Mouse (Mus musculus): ENCODE measurements at regions not wholly inside any gene's neighbourhood (a gene's known extent, or its start where the extent isn't known, plus 50 kb on each side); places are given as distances from the start of the nearest gene placed in this dataset.

- Histone ChIP-seq H3K27me3 (ENCODE audit: control insufficient read depth, insufficient read depth, low read length) (no peaks in the 10 kb centered on the region), H3K27ac (ENCODE audit: low read depth, low read length) (no peak overlapping the region), H3K4me2 (replicated peaks; ENCODE audit: low read depth, low read length) (no peak overlapping the region), H3K4me1 (replicated peaks; ENCODE audit: control insufficient read depth, insufficient read depth, low read length) (no peaks in the 10 kb centered on the region), H3K9ac (ENCODE audit: low read depth, low read length) (no peak overlapping the region), H3K36me3 (ENCODE audit: control insufficient read depth, insufficient read depth, low read length) (no peaks in the 10 kb centered on the region), H3K9me3 (ENCODE audit: control insufficient read depth, low read length) (no peaks in the 10 kb centered on the region), H3K4me3 (ENCODE audit: low read depth, low read length) (no peak overlapping the region)
- ATAC-seq (ENCODE audit: low FRiP score), result peak; percentile 60; the same call in 1 of the 2 replicates
- DNase-seq (ENCODE audit: low spot score), result peak; percentile 89
- 14% methylated on average over 13 of the region's 13 CpGs for WGBS
Measured at GRCm38 (mm10) chr10:83819266-83819949, 96.7 kb downstream of the 1500009L16Rik start.

- ATAC-seq (ENCODE audit: low FRiP score), result no peak
Measured at GRCm38 (mm10) chr10:83819950-83820275, 97.2 kb downstream of the 1500009L16Rik start.

DNA sequence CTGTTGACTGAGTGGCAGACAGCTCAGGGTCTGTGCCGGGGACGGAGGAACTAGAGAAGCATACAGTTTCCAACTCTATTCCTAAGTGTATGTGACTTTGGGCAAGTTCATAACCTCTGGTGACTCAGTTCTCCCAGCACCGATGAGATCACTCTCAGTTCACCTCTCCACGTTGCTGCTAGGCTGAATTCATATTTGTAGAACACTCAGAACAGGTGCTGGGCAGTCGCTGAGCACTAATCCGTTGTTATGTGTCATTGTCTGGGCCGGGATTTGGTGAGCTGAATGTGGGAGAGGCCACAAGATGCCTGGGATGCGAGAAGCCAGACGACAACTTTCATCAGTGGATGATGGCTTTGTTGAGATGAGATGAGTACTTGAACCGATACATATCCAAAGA, 98.4 kb downstream of the 1500009L16Rik start:
- Histone ChIP-seq H3K9ac (ENCODE audit: low read depth, low read length) (no peak overlapping the region), H3K4me1 (replicated peaks; ENCODE audit: control insufficient read depth, insufficient read depth, low read length) (no peaks in the 10 kb centered on the region), H3K27me3 (ENCODE audit: control insufficient read depth, insufficient read depth, low read length) (no peaks in the 10 kb centered on the region), H3K36me3 (ENCODE audit: control insufficient read depth, insufficient read depth, low read length) (no peaks in the 10 kb centered on the region), H3K9me3 (ENCODE audit: control insufficient read depth, low read length) (no peaks in the 10 kb centered on the region), H3K4me3 (ENCODE audit: low read depth, low read length) (no peak overlapping the region), H3K4me2 (replicated peaks; ENCODE audit: low read depth, low read length) (no peak overlapping the region), H3K27ac (ENCODE audit: low read depth, low read length) (no peak overlapping the region)
- WGBS, result 82% methylated on average over 10 of the region's 10 CpGs
- DNase-seq (ENCODE audit: low spot score) (no peak), ATAC-seq (ENCODE audit: low FRiP score) (no peak)

More at GRCm38 (mm10) chr10:83819950-83820275, 97.2 kb downstream of the 1500009L16Rik start:
- Histone ChIP-seq H3K4me2 (replicated peaks; ENCODE audit: low read depth, low read length) (no peak overlapping the region), H3K4me3 (ENCODE audit: low read depth, low read length) (no peak overlapping the region), H3K36me3 (ENCODE audit: control insufficient read depth, insufficient read depth, low read length) (no peaks in the 10 kb centered on the region), H3K9me3 (ENCODE audit: control insufficient read depth, low read length) (no peaks in the 10 kb centered on the region), H3K27ac (ENCODE audit: low read depth, low read length) (no peak overlapping the region), H3K9ac (ENCODE audit: low read depth, low read length) (no peak overlapping the region), H3K27me3 (ENCODE audit: control insufficient read depth, insufficient read depth, low read length) (no peaks in the 10 kb centered on the region), H3K4me1 (replicated peaks; ENCODE audit: control insufficient read depth, insufficient read depth, low read length) (no peaks in the 10 kb centered on the region)
- 66% methylated on average over 8 of the region's 8 CpGs for WGBS
- no peak for DNase-seq (ENCODE audit: low spot score)

GRCm38 (mm10) chr10:83826105-83826504, 103.4 kb downstream of the 1500009L16Rik start:
- WGBS, result 89% methylated on average over 5 of the region's 5 CpGs

DNA sequence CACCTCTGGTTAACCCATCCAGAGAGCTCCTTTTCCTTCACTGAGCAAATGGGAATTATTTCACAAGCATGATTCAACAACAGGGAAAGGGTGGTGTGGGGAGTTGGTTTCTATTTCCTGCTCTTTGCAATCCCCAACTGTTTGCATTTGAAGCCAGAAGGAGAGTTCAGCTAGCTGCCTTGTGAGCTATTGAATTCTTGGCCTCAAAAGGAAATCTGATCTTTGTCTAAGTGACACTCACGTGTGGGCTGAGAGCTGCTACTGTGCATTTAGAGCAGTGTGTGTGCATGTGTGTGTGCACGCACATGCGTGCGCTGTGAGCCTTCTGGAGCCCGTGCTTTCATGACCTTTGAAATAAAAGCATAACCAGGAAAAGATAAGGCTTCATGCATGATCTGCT, 113.7 kb downstream of the 1500009L16Rik start:
- H3K4me1 ChIP-seq (replicated peaks; ENCODE audit: control insufficient read depth, insufficient read depth, low read length), result no peaks in the 10 kb centered on the region
- no peak overlapping the region for H3K4me2 ChIP-seq (replicated peaks; ENCODE audit: low read depth, low read length)
- no peak for DNase-seq (ENCODE audit: low spot score)
- whole genome bisulfite sequencing, result 74% methylated on average over 5 of the region's 5 CpGs
- no peak for ATAC-seq (ENCODE audit: low FRiP score)
- H3K27ac ChIP-seq (ENCODE audit: low read depth, low read length), result no peak overlapping the region
- no peaks in the 10 kb centered on the region for H3K9me3 ChIP-seq (ENCODE audit: control insufficient read depth, low read length)
- no peaks in the 10 kb centered on the region for H3K36me3 ChIP-seq (ENCODE audit: control insufficient read depth, insufficient read depth, low read length)
- no peak overlapping the region for H3K4me3 ChIP-seq (ENCODE audit: low read depth, low read length)
- no peaks in the 10 kb centered on the region for H3K27me3 ChIP-seq (ENCODE audit: control insufficient read depth, insufficient read depth, low read length)
- H3K9ac ChIP-seq (ENCODE audit: low read depth, low read length), result no peak overlapping the region

More at GRCm38 (mm10) chr10:83826105-83826504, 103.4 kb downstream of the 1500009L16Rik start:
- ATAC-seq (ENCODE audit: low FRiP score) (no peak), DNase-seq (ENCODE audit: low spot score) (no peak)
- no peaks in the 10 kb centered on the region for H3K36me3 ChIP-seq (ENCODE audit: control insufficient read depth, insufficient read depth, low read length)
- no peaks in the 10 kb centered on the region for H3K9me3 ChIP-seq (ENCODE audit: control insufficient read depth, low read length)
- no peak overlapping the region for H3K4me2 ChIP-seq (replicated peaks; ENCODE audit: low read depth, low read length)
- no peaks in the 10 kb centered on the region for H3K4me1 ChIP-seq (replicated peaks; ENCODE audit: control insufficient read depth, insufficient read depth, low read length)
- H3K4me3 ChIP-seq (ENCODE audit: low read depth, low read length), result no peak overlapping the region
- no peak overlapping the region for H3K27ac ChIP-seq (ENCODE audit: low read depth, low read length)
- H3K9ac ChIP-seq (ENCODE audit: low read depth, low read length), result no peak overlapping the region
- no peaks in the 10 kb centered on the region for H3K27me3 ChIP-seq (ENCODE audit: control insufficient read depth, insufficient read depth, low read length)

GRCm38 (mm10) chr10:83840226-83840625, 117.6 kb downstream of the 1500009L16Rik start:
- Histone ChIP-seq H3K9ac (ENCODE audit: low read depth, low read length) (no peak overlapping the region), H3K27me3 (ENCODE audit: control insufficient read depth, insufficient read depth, low read length) (no peaks in the 10 kb centered on the region), H3K9me3 (ENCODE audit: control insufficient read depth, low read length) (no peaks in the 10 kb centered on the region), H3K27ac (ENCODE audit: low read depth, low read length) (no peak overlapping the region), H3K36me3 (ENCODE audit: control insufficient read depth, insufficient read depth, low read length) (no peaks in the 10 kb centered on the region), H3K4me1 (replicated peaks; ENCODE audit: control insufficient read depth, insufficient read depth, low read length) (no peaks in the 10 kb centered on the region), H3K4me3 (ENCODE audit: low read depth, low read length) (no peak overlapping the region), H3K4me2 (replicated peaks; ENCODE audit: low read depth, low read length) (no peak overlapping the region)
- DNase-seq (ENCODE audit: low spot score), result no peak
- ATAC-seq (ENCODE audit: low FRiP score), result no peak
- 88% methylated on average over 3 of the region's 3 CpGs for WGBS

- no peaks in the 10 kb centered on the region for H3K36me3 ChIP-seq (ENCODE audit: control insufficient read depth, insufficient read depth, low read length)
- H3K4me1 ChIP-seq (replicated peaks; ENCODE audit: control insufficient read depth, insufficient read depth, low read length), result no peaks in the 10 kb centered on the region
- 57% methylated on average over 4 of the region's 4 CpGs for WGBS
- H3K4me3 ChIP-seq (ENCODE audit: low read depth, low read length), result no peak overlapping the region
- no peaks in the 10 kb centered on the region for H3K27me3 ChIP-seq (ENCODE audit: control insufficient read depth, insufficient read depth, low read length)
- ATAC-seq (ENCODE audit: low FRiP score) (no peak; the same call in 1 of the 2 replicates), DNase-seq (ENCODE audit: low spot score) (peak; percentile 47)
- no peaks in the 10 kb centered on the region for H3K9me3 ChIP-seq (ENCODE audit: control insufficient read depth, low read length)
- H3K9ac ChIP-seq (ENCODE audit: low read depth, low read length), result no peak overlapping the region
- H3K4me2 ChIP-seq (replicated peaks; ENCODE audit: low read depth, low read length), result no peak overlapping the region
- no peak overlapping the region for H3K27ac ChIP-seq (ENCODE audit: low read depth, low read length)
Measured at GRCm38 (mm10) chr10:83850881-83851280, 128.2 kb downstream of the 1500009L16Rik start.

- H3K4me3 ChIP-seq (ENCODE audit: low read depth, low read length), result no peak overlapping the region
- WGBS, result 82% methylated on average over 5 of the region's 5 CpGs
- H3K9ac ChIP-seq (ENCODE audit: low read depth, low read length), result no peak overlapping the region
- H3K27me3 ChIP-seq (ENCODE audit: control insufficient read depth, insufficient read depth, low read length), result no peaks in the 10 kb centered on the region
- H3K4me1 ChIP-seq (replicated peaks; ENCODE audit: control insufficient read depth, insufficient read depth, low read length), result no peaks in the 10 kb centered on the region
- H3K9me3 ChIP-seq (ENCODE audit: control insufficient read depth, low read length), result no peaks in the 10 kb centered on the region
- H3K4me2 ChIP-seq (replicated peaks; ENCODE audit: low read depth, low read length), result no peak overlapping the region
- ATAC-seq (ENCODE audit: low FRiP score), result no peak
- H3K36me3 ChIP-seq (ENCODE audit: control insufficient read depth, insufficient read depth, low read length), result no peaks in the 10 kb centered on the region
- no peak overlapping the region for H3K27ac ChIP-seq (ENCODE audit: low read depth, low read length)
- no peak for DNase-seq (ENCODE audit: low spot score)
Measured at GRCm38 (mm10) chr10:83852194-83852593, 129.5 kb downstream of the 1500009L16Rik start.

GRCm38 (mm10) chr10:83852806-83853205, 130.1 kb downstream of the 1500009L16Rik start:
- H3K4me1 ChIP-seq (replicated peaks; ENCODE audit: control insufficient read depth, insufficient read depth, low read length), result no peaks in the 10 kb centered on the region
- no peak overlapping the region for H3K4me3 ChIP-seq (ENCODE audit: low read depth, low read length)
- H3K9me3 ChIP-seq (ENCODE audit: control insufficient read depth, low read length), result no peaks in the 10 kb centered on the region
- WGBS, result 68% methylated on average over 3 of the region's 3 CpGs
- no peaks in the 10 kb centered on the region for H3K36me3 ChIP-seq (ENCODE audit: control insufficient read depth, insufficient read depth, low read length)
- no peak overlapping the region for H3K9ac ChIP-seq (ENCODE audit: low read depth, low read length)
- no peak for DNase-seq (ENCODE audit: low spot score)
- no peak overlapping the region for H3K27ac ChIP-seq (ENCODE audit: low read depth, low read length)
- H3K27me3 ChIP-seq (ENCODE audit: control insufficient read depth, insufficient read depth, low read length), result no peaks in the 10 kb centered on the region
- no peak overlapping the region for H3K4me2 ChIP-seq (replicated peaks; ENCODE audit: low read depth, low read length)
- ATAC-seq (ENCODE audit: low FRiP score), result no peak

Data from hindbrain, embryonic 11.5 days (tissue).